Mouse (Mus musculus) 3134 (cell line): ENCODE results near the gene Asb18.

Source experiments
- DNase-seq: peaks from one replicate; pipeline ENCODE4 v3.0.0-alpha.2; 2011; ENCODE audit warnings: low spot score; ENCODE audit not compliant: insufficient read length; ENCODE audit errors: extremely low read depth

The Asb18 gene

GRCm38 (mm10) chr1:89934316-89935260 is 79.9 kb downstream of the Asb18 start:
- no peak for DNase-seq

GRCm38 (mm10) chr1:89933786-89934185 is 80.7 kb downstream of the Asb18 start:
- DNase-seq: no peak

GRCm38 (mm10) chr1:89933028-89933427 is 81.4 kb downstream of the Asb18 start:
- DNase-seq: no peak

GRCm38 (mm10) chr1:89932616-89933015 is 81.8 kb downstream of the Asb18 start:
- no peak for DNase-seq

- no peak for DNase-seq
Measured at GRCm38 (mm10) chr1:89932021-89932423, 82.4 kb downstream of the Asb18 start.

- DNase-seq: no peak
Measured at GRCm38 (mm10) chr1:89931120-89931519, 83.3 kb downstream of the Asb18 start, which contains the start of gene Gbx2. Gbx2 (minus strand) TSS chr1:89931179.

- DNase-seq: no peak
Measured at GRCm38 (mm10) chr1:89930551-89930950, 83.9 kb downstream of the Asb18 start.

GRCm38 (mm10) chr1:89929721-89930505 is 84.6 kb downstream of the Asb18 start:
- DNase-seq: no peak

GRCm38 (mm10) chr1:89929181-89929580 is 85.3 kb downstream of the Asb18 start:
- DNase-seq: no peak

- no peak for DNase-seq
Measured at GRCm38 (mm10) chr1:89928676-89929075, 85.8 kb downstream of the Asb18 start.

- DNase-seq: no peak
Measured at GRCm38 (mm10) chr1:89927061-89927661, 87.3 kb downstream of the Asb18 start.

GRCm38 (mm10) chr1:89926583-89927060 is 87.8 kb downstream of the Asb18 start:
- no peak for DNase-seq

GRCm38 (mm10) chr1:89925501-89926190 is 88.8 kb downstream of the Asb18 start:
- DNase-seq: no peak

- DNase-seq: no peak
Measured at GRCm38 (mm10) chr1:89923642-89924020, 90.8 kb downstream of the Asb18 start.

- DNase-seq: no peak
Measured at GRCm38 (mm10) chr1:89922883-89923641, 91.4 kb downstream of the Asb18 start.

- DNase-seq: no peak
Measured at GRCm38 (mm10) chr1:89922282-89922681, 92.2 kb downstream of the Asb18 start.

- no peak for DNase-seq
Measured at GRCm38 (mm10) chr1:89921806-89922205, 92.7 kb downstream of the Asb18 start.

GRCm38 (mm10) chr1:89919206-89919605 is 95.3 kb downstream of the Asb18 start:
- no peak for DNase-seq

- DNase-seq: no peak
Measured at GRCm38 (mm10) chr1:89918111-89918510, 96.4 kb downstream of the Asb18 start.

- DNase-seq: no peak
Measured at GRCm38 (mm10) chr1:89913611-89914010, 100.9 kb downstream of the Asb18 start.
